Comparison of ENCODE assay signal across 8 mouse cellular contexts in genomic region chr7:143460874-143461273, GRCm38 (mm10). TPM values are rescaled to one million over a fixed set of nuclear protein-coding genes. Genes with fewer than 3 reads are reported as not detected.
DNase-seq lines count a peak whose midpoint lies in the region; ATAC-seq lines count a peak whose summit lies in the region.

Cdkn1c (minus strand) TSS chr7:143461050.

- peaks cover 26% of the 10 kb centered on the region for H3K9me3 ChIP-seq in forebrain, embryonic 13.5 days (replicated peaks)
- H3K9me3 ChIP-seq in heart, embryonic 16.5 days (replicated peaks; ENCODE audit: control insufficient read depth, low read length): peaks cover 16% of the 10 kb centered on the region
- H3K9me3 ChIP-seq in liver, embryonic 13.5 days (replicated peaks): peaks cover 33% of the 10 kb centered on the region

- peak within 1 kb of the TSS; percentile 60 for H3K4me2 ChIP-seq in forebrain, embryonic 13.5 days
- peak within 1 kb of the TSS; percentile 80 for H3K4me2 ChIP-seq in heart, embryonic 16.5 days (ENCODE audit: low read depth, low read length)
- peak within 1 kb of the TSS; percentile 64 for H3K4me2 ChIP-seq in liver, embryonic 13.5 days

- peak within 1 kb of the TSS; percentile 68 for H3K9ac ChIP-seq in forebrain, embryonic 13.5 days
- H3K9ac ChIP-seq in heart, embryonic 16.5 days (ENCODE audit: low read length): peak within 1 kb of the TSS; percentile 81
- peak within 1 kb of the TSS; percentile 58 for H3K9ac ChIP-seq in liver, embryonic 13.5 days

- H3K27me3 ChIP-seq in forebrain, embryonic 13.5 days: peaks cover 84% of the 10 kb centered on the region
- H3K27me3 ChIP-seq in heart, embryonic 16.5 days (ENCODE audit: control insufficient read depth, insufficient read depth, low read length): no peaks in the 10 kb centered on the region
- H3K27me3 ChIP-seq in liver, embryonic 13.5 days: peaks cover 95% of the 10 kb centered on the region

- peak within 1 kb of the TSS; percentile 47 for H3K4me3 ChIP-seq in forebrain, embryonic 13.5 days
- H3K4me3 ChIP-seq in heart, embryonic 16.5 days (ENCODE audit: low read length): peak within 1 kb of the TSS; percentile 68
- peak within 1 kb of the TSS; percentile 54 for H3K4me3 ChIP-seq in liver, embryonic 13.5 days (replicated peaks)

- no peaks in the 10 kb centered on the region for H3K36me3 ChIP-seq in forebrain, embryonic 13.5 days (ENCODE audit: poor library complexity, severe bottlenecking)
- H3K36me3 ChIP-seq in heart, embryonic 16.5 days (ENCODE audit: control insufficient read depth, insufficient read depth): no peaks in the 10 kb centered on the region
- H3K36me3 ChIP-seq in liver, embryonic 13.5 days: peaks cover 5% of the 10 kb centered on the region; the same call in 1 of the 2 replicates

- peaks cover 10% of the 10 kb centered on the region for H3K4me1 ChIP-seq in forebrain, embryonic 13.5 days
- H3K4me1 ChIP-seq in heart, embryonic 16.5 days (ENCODE audit: control insufficient read depth, insufficient read depth, low read length): peaks cover 22% of the 10 kb centered on the region
- H3K4me1 ChIP-seq in liver, embryonic 13.5 days (replicated peaks): peaks cover 42% of the 10 kb centered on the region

- WGBS in forebrain, embryonic 13.5 days: 33% methylated on average over 34 of the region's 48 CpGs
- WGBS in heart, embryonic 16.5 days: 21% methylated on average over 25 of the region's 48 CpGs
- 16% methylated on average over 47 of the region's 48 CpGs for WGBS in liver, embryonic 13.5 days (ENCODE audit: insufficient replicate concordance)

- DNase-seq in cerebellum, postnatal 14 days: peak; percentile 71 to 80
- DNase-seq in cerebellum, adult 11-12 months: no peak
- peak; percentile 91 to 95 for DNase-seq in kidney, postnatal 25 days
- DNase-seq in liver, embryonic 13.5 days: peak; percentile 78
- DNase-seq in naive thymus-derived CD4-positive, alpha-beta T cell, adult 2 months (ENCODE audit: low read depth): peak; percentile 90
- DNase-seq in spleen, postnatal 4 days (ENCODE audit: low spot score in 2 of 2): peak; percentile 86 to 89

- H3K27ac ChIP-seq in forebrain, embryonic 13.5 days: peak within 1 kb of the TSS; percentile 48
- H3K27ac ChIP-seq in heart, embryonic 16.5 days (ENCODE audit: low read length): peak within 1 kb of the TSS; percentile 64
- H3K27ac ChIP-seq in liver, embryonic 13.5 days: peak within 1 kb of the TSS; percentile 32; the same call in 1 of the 2 replicates

- peak; percentile 90 for ATAC-seq in forebrain, embryonic 13.5 days
- peak; percentile 86 for ATAC-seq in heart, embryonic 16.5 days (replicated peaks; ENCODE audit: extremely low read depth, insufficient read depth, low FRiP score)
- peak; percentile 88 for ATAC-seq in liver, embryonic 13.5 days (ENCODE audit: low read depth)

RNA-seq across cellular contexts. Expression of gene Cdkn1c, which starts in this region (rescaled TPM):
- polyA plus RNA-seq in forebrain, embryonic 13.5 days (2015; fragmentation: Nextera tagmentation; extraction: Ambion mirVana): 140 and 149 TPM in 2 replicates
- polyA plus RNA-seq in heart, embryonic 16.5 days (2015; fragmentation: Nextera tagmentation; extraction: Ambion mirVana): 285 and 286 TPM in 2 replicates
- 178 and 199 TPM in 2 replicates for polyA plus RNA-seq in liver, embryonic 13.5 days (2015; fragmentation: Nextera tagmentation; extraction: Ambion mirVana)
